Mouse (Mus musculus) C2C12 (cell line): ENCODE measurements around the gene Ranbp3.

Experiments used
- CEBPB ChIP-seq: IDR thresholded peaks from one replicate; pipeline ENCODE4 v1.6.1; 2011; ENCODE audit warnings: low read depth, mild to moderate bottlenecking, control low read depth, moderate library complexity
- CTCF ChIP-seq: IDR thresholded peaks from one replicate; pipeline ENCODE4 v1.5.1; 2011; ENCODE audit not compliant: control insufficient read depth, insufficient read depth, insufficient read length
- MAX ChIP-seq: IDR thresholded peaks from one replicate; pipeline ENCODE4 v1.6.1; 2011; ENCODE audit warnings: mild to moderate bottlenecking, control low read depth
- MYOD1 ChIP-seq: IDR thresholded peaks from one replicate; pipeline ENCODE4 v1.6.1; 2011; ENCODE audit warnings: low read depth; ENCODE audit not compliant: control insufficient read depth, insufficient read length
- USF1 ChIP-seq: IDR thresholded peaks from one replicate; pipeline ENCODE4 v1.6.1; 2011; ENCODE audit warnings: low read depth, mild to moderate bottlenecking, control low read depth, moderate library complexity

GRCm38 (mm10) chr17:56651801-56652200, 21.3 kb upstream of the Ranbp3 start:
- TF ChIP-seq MAX, result no peak
- no peak for TF ChIP-seq CTCF
- TF ChIP-seq MYOD1, result no peak
- TF ChIP-seq USF1, result no peak
- TF ChIP-seq CEBPB, result no peak
